Mouse (Mus musculus): ENCODE results near the gene Paqr7. TPM values are rescaled to one million over a fixed set of nuclear protein-coding genes. Genes with fewer than 3 reads are reported as not detected.

Paqr7 gene
- polyA plus RNA-seq, 1 experiment from 2014 or later: 70.3 TPM

DNA sequence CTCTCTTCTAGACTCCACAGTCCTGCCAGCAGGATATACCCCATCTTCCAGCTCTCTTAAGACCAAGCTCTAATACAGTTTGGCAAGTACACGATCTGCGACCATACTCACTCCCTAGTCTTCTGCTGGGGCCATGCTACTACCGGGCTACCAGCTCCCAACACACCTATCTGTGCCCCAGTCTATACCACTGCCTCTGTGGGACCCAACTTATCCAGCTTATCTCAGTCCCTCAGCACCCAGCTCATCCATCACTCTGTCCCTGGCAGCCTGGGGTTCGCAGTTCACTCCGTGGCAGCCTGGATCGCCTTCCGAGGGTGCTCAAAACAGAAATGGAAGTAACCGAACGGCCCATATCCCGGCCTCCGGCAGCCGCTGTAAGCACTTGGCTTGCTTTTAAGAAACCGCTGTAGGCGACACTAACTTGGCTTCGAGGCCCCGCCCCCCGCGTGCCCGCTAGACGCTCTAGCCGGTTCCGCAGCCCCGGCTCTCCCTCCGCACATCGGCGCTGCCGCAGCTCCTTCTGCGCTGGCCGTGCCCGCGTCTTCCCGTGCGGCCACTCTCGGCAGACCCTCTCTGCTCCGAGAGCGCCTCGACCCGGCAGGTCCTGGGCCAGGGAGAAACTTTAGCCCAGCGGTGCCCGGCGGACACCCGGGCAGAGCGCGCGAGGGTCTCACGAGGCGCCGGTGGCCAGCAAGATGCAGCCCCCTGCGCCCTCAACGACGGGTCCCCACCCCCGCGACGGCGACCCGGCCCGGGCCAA is 37.8 kb downstream of the Paqr7 start:
- peak overlapping the region; percentile 82 for H3K4me3 ChIP-seq (ENCODE audit: low read depth, low read length)
- H3K4me1 ChIP-seq (replicated peaks; ENCODE audit: control insufficient read depth, insufficient read depth, low read length): no peaks in the 10 kb centered on the region
- 0 out of 2 replicates have a peak, but pooled peaks have one; percentile 12 for TF ChIP-seq CTCF (IDR thresholded peaks at IDR 0.05; ENCODE audit: low read depth)
- H3K9ac ChIP-seq (ENCODE audit: low read depth, low read length): peak overlapping the region; percentile 94
- peak overlapping the region; percentile 94 for H3K27ac ChIP-seq (ENCODE audit: low read depth, low read length)
- under 1% methylated on average over 54 of the region's 57 CpGs for WGBS
- no peaks in the 10 kb centered on the region for H3K9me3 ChIP-seq (ENCODE audit: control insufficient read depth)
- H3K27me3 ChIP-seq (replicated peaks; ENCODE audit: control insufficient read depth, insufficient read depth, low read length): no peaks in the 10 kb centered on the region
- peaks cover 27% of the 10 kb centered on the region for H3K36me3 ChIP-seq (ENCODE audit: control insufficient read depth, insufficient read depth)
- peak; percentile 9; the same call in 1 of the 2 replicates for ATAC-seq
- peak overlapping the region; percentile 96 for H3K4me2 ChIP-seq (replicated peaks; ENCODE audit: low read depth)

DNA sequence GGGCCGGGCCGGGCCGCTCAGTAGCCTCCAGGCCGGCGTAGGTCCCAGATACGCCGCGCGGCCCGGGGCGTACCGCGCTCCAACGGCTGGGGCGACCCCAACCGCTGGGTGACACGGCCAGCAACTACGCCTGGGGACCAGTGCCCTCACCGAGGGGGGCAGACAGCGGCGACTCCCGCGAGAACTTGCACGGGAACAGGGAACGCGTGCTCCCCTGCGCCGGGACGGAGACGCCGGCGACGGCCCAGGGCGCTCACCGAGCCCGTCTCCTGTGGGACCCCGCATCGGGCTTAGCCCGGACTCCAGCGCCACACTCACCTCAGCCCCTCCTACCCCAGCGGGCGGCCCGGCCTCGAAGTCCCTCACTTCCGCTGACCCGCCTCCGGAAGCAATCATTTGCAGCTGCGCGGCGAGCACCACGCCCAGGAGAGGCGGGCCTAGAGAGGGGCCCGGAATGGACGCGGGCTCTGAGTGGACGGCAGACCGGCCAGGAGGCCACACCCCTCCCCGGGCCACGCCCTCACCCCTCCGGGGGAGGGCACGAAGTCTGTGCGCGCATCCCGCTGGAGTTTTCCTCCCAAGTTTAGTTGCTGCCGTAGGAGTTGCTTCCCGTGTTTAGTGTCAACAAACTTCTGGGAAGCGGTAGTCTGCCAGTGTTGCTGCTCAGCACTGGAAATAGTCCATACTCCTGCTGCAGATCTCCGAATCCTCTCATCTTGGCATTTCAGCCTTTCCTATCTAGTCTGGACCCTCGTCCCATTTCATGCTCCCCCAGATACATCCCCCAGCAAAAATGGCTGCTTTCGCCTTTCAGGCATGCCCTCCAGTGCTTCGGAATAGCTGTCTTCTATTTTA is 38.7 kb downstream of the Paqr7 start, which contains the start of gene Mtfr1l:
Gene Mtfr1l, minus strand, starts transcription at position 456 of the 855 bp plus-strand sequence.
- Histone ChIP-seq H3K4me3 (ENCODE audit: low read depth, low read length) (peak within 1 kb of the TSS; percentile 82), H3K9ac (ENCODE audit: low read depth, low read length) (peak within 1 kb of the TSS; percentile 94), H3K36me3 (ENCODE audit: control insufficient read depth, insufficient read depth) (peaks cover 21% of the 10 kb centered on the region), H3K4me2 (replicated peaks; ENCODE audit: low read depth) (peak within 1 kb of the TSS; percentile 96), H3K9me3 (ENCODE audit: control insufficient read depth) (no peaks in the 10 kb centered on the region), H3K27ac (ENCODE audit: low read depth, low read length) (peak within 1 kb of the TSS; percentile 94), H3K27me3 (replicated peaks; ENCODE audit: control insufficient read depth, insufficient read depth, low read length) (no peaks in the 10 kb centered on the region), H3K4me1 (replicated peaks; ENCODE audit: control insufficient read depth, insufficient read depth, low read length) (no peaks in the 10 kb centered on the region)
- peak; percentile 97 for ATAC-seq
- WGBS: under 1% methylated on average over 62 of the region's 71 CpGs
- no peak for TF ChIP-seq CTCF (IDR thresholded peaks at IDR 0.05; ENCODE audit: low read depth)

DNA sequence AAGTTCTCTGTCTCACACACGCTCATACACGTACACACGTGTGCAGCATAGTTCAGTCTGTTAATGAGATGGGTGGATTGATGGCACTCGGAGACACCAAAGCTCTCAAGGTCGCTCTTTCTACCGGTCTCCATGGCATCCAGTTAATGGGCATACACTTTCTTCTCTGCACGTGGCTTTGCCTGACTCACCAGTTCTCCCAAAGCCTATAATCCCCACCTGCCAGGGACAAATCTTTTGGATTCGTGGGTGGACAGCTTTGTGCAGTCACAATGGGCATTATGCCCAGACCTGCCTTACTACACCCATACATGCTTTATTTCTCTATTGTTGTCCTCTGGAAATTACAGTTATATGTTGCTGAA is 39.3 kb downstream of the Paqr7 start:
- WGBS: 3% methylated on average over 8 of the region's 8 CpGs
- Histone ChIP-seq H3K27me3 (replicated peaks; ENCODE audit: control insufficient read depth, insufficient read depth, low read length) (no peaks in the 10 kb centered on the region), H3K4me1 (replicated peaks; ENCODE audit: control insufficient read depth, insufficient read depth, low read length) (no peaks in the 10 kb centered on the region), H3K4me2 (replicated peaks; ENCODE audit: low read depth) (peak overlapping the region; percentile 96), H3K9me3 (ENCODE audit: control insufficient read depth) (no peaks in the 10 kb centered on the region), H3K4me3 (ENCODE audit: low read depth, low read length) (peak overlapping the region; percentile 82), H3K27ac (ENCODE audit: low read depth, low read length) (no peak overlapping the region), H3K9ac (ENCODE audit: low read depth, low read length) (no peak overlapping the region), H3K36me3 (ENCODE audit: control insufficient read depth, insufficient read depth) (peaks cover 15% of the 10 kb centered on the region)
- no peak for ATAC-seq
- TF ChIP-seq CTCF (IDR thresholded peaks at IDR 0.05; ENCODE audit: low read depth): no peak

GRCm38 (mm10) chr4:134538997-134539580 is 42.6 kb downstream of the Paqr7 start:
- Histone ChIP-seq H3K9ac (ENCODE audit: low read depth, low read length) (no peak overlapping the region), H3K4me3 (ENCODE audit: low read depth, low read length) (no peak overlapping the region), H3K4me2 (replicated peaks; ENCODE audit: low read depth) (no peak overlapping the region), H3K4me1 (replicated peaks; ENCODE audit: control insufficient read depth, insufficient read depth, low read length) (no peaks in the 10 kb centered on the region), H3K9me3 (ENCODE audit: control insufficient read depth) (no peaks in the 10 kb centered on the region), H3K36me3 (ENCODE audit: control insufficient read depth, insufficient read depth) (peaks cover 17% of the 10 kb centered on the region), H3K27me3 (replicated peaks; ENCODE audit: control insufficient read depth, insufficient read depth, low read length) (no peaks in the 10 kb centered on the region), H3K27ac (ENCODE audit: low read depth, low read length) (no peak overlapping the region; the same call in 1 of the 2 replicates)
- WGBS: 89% methylated on average over 10 of the region's 10 CpGs
- TF ChIP-seq CTCF (IDR thresholded peaks at IDR 0.05; ENCODE audit: low read depth): no peak
- ATAC-seq: no peak

DNA sequence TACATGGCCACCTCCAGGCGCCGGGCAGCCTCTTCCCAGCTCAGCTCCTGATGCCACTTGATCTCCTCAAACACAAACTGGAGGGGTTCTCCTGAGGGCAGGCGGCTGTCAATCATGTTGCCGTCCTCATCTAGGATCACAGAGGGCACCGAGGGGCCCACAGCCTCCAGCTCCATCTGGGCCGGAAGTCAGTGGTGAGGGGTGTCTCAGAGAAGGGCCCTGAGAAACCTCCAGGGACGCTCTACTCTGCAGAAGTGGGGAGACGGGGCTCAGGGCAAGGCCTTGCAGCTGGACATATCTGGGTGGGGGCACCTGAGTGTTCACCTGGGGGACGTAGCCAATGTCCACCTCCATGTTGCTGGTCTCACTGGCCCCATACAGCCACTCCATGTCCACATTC is 46.2 kb downstream of the Paqr7 start:
- Histone ChIP-seq H3K27me3 (replicated peaks; ENCODE audit: control insufficient read depth, insufficient read depth, low read length) (no peaks in the 10 kb centered on the region), H3K4me2 (replicated peaks; ENCODE audit: low read depth) (no peak overlapping the region), H3K27ac (ENCODE audit: low read depth, low read length) (no peak overlapping the region), H3K36me3 (ENCODE audit: control insufficient read depth, insufficient read depth) (peaks cover 26% of the 10 kb centered on the region), H3K4me1 (replicated peaks; ENCODE audit: control insufficient read depth, insufficient read depth, low read length) (no peaks in the 10 kb centered on the region), H3K4me3 (ENCODE audit: low read depth, low read length) (no peak overlapping the region), H3K9ac (ENCODE audit: low read depth, low read length) (no peak overlapping the region), H3K9me3 (ENCODE audit: control insufficient read depth) (no peaks in the 10 kb centered on the region)
- TF ChIP-seq CTCF (IDR thresholded peaks at IDR 0.05; ENCODE audit: low read depth): no peak
- WGBS: 95% methylated on average over 9 of the region's 9 CpGs
- no peak for ATAC-seq

DNA sequence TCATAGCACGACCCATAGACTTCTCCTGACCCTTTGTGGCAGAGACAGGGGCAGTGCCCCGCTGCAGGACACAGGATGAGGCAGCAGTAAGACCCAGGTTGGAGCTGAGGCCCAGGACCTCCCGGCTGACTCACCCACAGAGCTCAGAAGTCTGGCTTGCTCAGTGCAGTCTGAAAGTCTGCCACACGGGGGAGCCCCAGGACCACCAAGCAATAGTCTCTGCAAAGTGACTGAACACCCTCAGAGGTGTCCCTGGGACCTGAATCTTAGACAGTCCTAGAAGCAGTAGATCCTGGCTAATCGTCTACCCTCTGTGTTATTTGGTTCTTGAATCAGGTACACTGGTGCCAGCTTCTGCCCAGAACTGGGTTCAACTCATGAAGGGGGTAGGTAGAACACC is 46.8 kb downstream of the Paqr7 start:
- peak; percentile 99 for TF ChIP-seq CTCF (IDR thresholded peaks at IDR 0.05; ENCODE audit: low read depth)
- Histone ChIP-seq H3K27me3 (replicated peaks; ENCODE audit: control insufficient read depth, insufficient read depth, low read length) (no peaks in the 10 kb centered on the region), H3K36me3 (ENCODE audit: control insufficient read depth, insufficient read depth) (peaks cover 26% of the 10 kb centered on the region), H3K9ac (ENCODE audit: low read depth, low read length) (no peak overlapping the region), H3K4me1 (replicated peaks; ENCODE audit: control insufficient read depth, insufficient read depth, low read length) (no peaks in the 10 kb centered on the region), H3K4me3 (ENCODE audit: low read depth, low read length) (no peak overlapping the region), H3K9me3 (ENCODE audit: control insufficient read depth) (no peaks in the 10 kb centered on the region), H3K27ac (ENCODE audit: low read depth, low read length) (no peak overlapping the region), H3K4me2 (replicated peaks; ENCODE audit: low read depth) (no peak overlapping the region)
- WGBS: 4% methylated on average over 5 of the region's 5 CpGs
- ATAC-seq: peak; percentile 58

All from intestine, postnatal 0 days (tissue).